Mouse (Mus musculus) MEL (cell line): Measurements from ENCODE around the gene Gls. TPM values are rescaled to one million over a fixed set of nuclear protein-coding genes. Genes with fewer than 3 reads are reported as not detected.

Experiments
- DNase-seq: peaks from one replicate; pipeline ENCODE4 v3.0.0; 2011; ENCODE audit warnings: low read depth, low spot score
- H3K27ac ChIP-seq: 2 replicates; pipeline ENCODE4 v1.5.1; 2012; ENCODE audit warnings: low read depth, mild to moderate bottlenecking, control low read depth, low read length, moderate library complexity; ENCODE audit not compliant: control insufficient read depth
- H3K27me3 ChIP-seq, 2 experiments: fragments of 150-350 bp in 1 of 2; sonication (generic) in 1 of 2; 2 replicates each; pipeline ENCODE4 v1.6.1; 2012; ENCODE audit warnings: low read length in 2 of 2, mild to moderate bottlenecking in 2 of 2, improper control_type of control experiment in 1 of 2, moderate library complexity in 1 of 2; ENCODE audit not compliant: insufficient read depth in 2 of 2, control insufficient read depth in 1 of 2
- H3K36me3 ChIP-seq, 2 experiments: 2 replicates each; pipeline ENCODE4 v1.6.1; 2012 to 2014; ENCODE audit warnings: low read length in 2 of 2, improper control_type of control experiment in 1 of 2, inconsistent platforms in 1 of 2, mild to moderate bottlenecking in 1 of 2; ENCODE audit not compliant: insufficient read depth in 2 of 2, control insufficient read depth in 1 of 2
- H3K4me1 ChIP-seq, 2 experiments: fragments of 150-350 bp in 1 of 2; sonication (generic) in 1 of 2; 2 replicates each; pipeline ENCODE4 v1.6.1; 2012; ENCODE audit warnings: low read length in 2 of 2, improper control_type of control experiment in 1 of 2, mild to moderate bottlenecking in 1 of 2; ENCODE audit not compliant: insufficient read depth in 2 of 2, control insufficient read depth in 1 of 2
- H3K4me3 ChIP-seq, 2 experiments: fragments of 150-350 bp in 1 of 2; sonication (generic) in 1 of 2; 2 replicates each; pipeline ENCODE4 v1.5.1; 2012; ENCODE audit warnings: low read depth in 2 of 2, low read length in 2 of 2, mild to moderate bottlenecking in 2 of 2, moderate library complexity in 2 of 2, control low read depth in 1 of 2, improper control_type of control experiment in 1 of 2; ENCODE audit not compliant: control insufficient read depth in 1 of 2, insufficient read depth in 1 of 2
- H3K79me2 ChIP-seq: 2 replicates; pipeline ENCODE4 v1.6.1; 2012; ENCODE audit warnings: mild to moderate bottlenecking, low read length, moderate library complexity; ENCODE audit not compliant: control insufficient read depth, poor library complexity, insufficient read depth
- H3K9ac ChIP-seq: 2 replicates; pipeline ENCODE4 v1.6.1; 2012; ENCODE audit warnings: low read depth, mild to moderate bottlenecking, control low read depth, low read length, moderate library complexity; ENCODE audit not compliant: control insufficient read depth, poor library complexity, severe bottlenecking
- H3K9me3 ChIP-seq: fragments of 150-350 bp; sonication (generic); replicated peaks from 2 replicates; pipeline ENCODE4 v1.6.1; 2012; ENCODE audit warnings: mild to moderate bottlenecking, low read length, improper control_type of control experiment, moderate library complexity; ENCODE audit not compliant: insufficient read depth
- BHLHE40 ChIP-seq: IDR thresholded peaks from 2 replicates; pipeline ENCODE4 v1.6.1; 2012; ENCODE audit warnings: low read depth, mild to moderate bottlenecking, inconsistent platforms, low read length, improper control_type of control experiment, borderline replicate concordance
- CHD1 ChIP-seq: IDR thresholded peaks from 2 replicates; pipeline ENCODE4 v1.6.1; 2012; ENCODE audit warnings: low read depth, mild to moderate bottlenecking, inconsistent platforms, low read length, improper control_type of control experiment
- CHD2 ChIP-seq: IDR thresholded peaks from 2 replicates; pipeline ENCODE4 v1.6.1; 2011; ENCODE audit warnings: low read length, improper control_type of control experiment
- E2F4 ChIP-seq: IDR thresholded peaks from 2 replicates; pipeline ENCODE4 v1.6.1; 2011; ENCODE audit warnings: low read depth, low read length, improper control_type of control experiment, borderline replicate concordance
- EP300 ChIP-seq, 2 experiments: IDR thresholded peaks; 2 replicates each; pipeline ENCODE4 v1.6.1; 2011; ENCODE audit warnings: improper control_type of control experiment in 2 of 2, low read length in 2 of 2, low read depth in 1 of 2, mild to moderate bottlenecking in 1 of 2
- HCFC1 ChIP-seq: IDR thresholded peaks from 2 replicates; pipeline ENCODE4 v1.6.1; 2012; ENCODE audit warnings: low read depth, mild to moderate bottlenecking, inconsistent platforms, low read length, improper control_type of control experiment, moderate library complexity
- JUND ChIP-seq: IDR thresholded peaks from 2 replicates; pipeline ENCODE4 v1.6.1; 2011; ENCODE audit warnings: low read depth, mild to moderate bottlenecking, improper control_type of control experiment, low read length
- KAT2A ChIP-seq: conservative IDR thresholded peaks from 2 replicates; pipeline ENCODE4 v1.6.1; 2012; ENCODE audit warnings: low read depth, low read length, improper control_type of control experiment, inconsistent platforms
- MAFK ChIP-seq: IDR thresholded peaks from 2 replicates; pipeline ENCODE4 v1.6.1; 2011; ENCODE audit warnings: low read depth, mild to moderate bottlenecking, low read length, improper control_type of control experiment, borderline replicate concordance
- MAX ChIP-seq: IDR thresholded peaks from 2 replicates; pipeline ENCODE4 v1.6.1; 2011; ENCODE audit warnings: low read length, improper control_type of control experiment
- MEF2A ChIP-seq: IDR thresholded peaks from 2 replicates; pipeline ENCODE4 v1.6.1; 2014; ENCODE audit warnings: low read depth, mild to moderate bottlenecking, inconsistent platforms, low read length, improper control_type of control experiment; ENCODE audit not compliant: poor library complexity, insufficient replicate concordance, severe bottlenecking; ENCODE audit errors: extremely low read depth
- POLR2A ChIP-seq, 2 experiments: IDR thresholded peaks; 2 replicates each; pipeline ENCODE4 v1.6.1; 2011 to 2012; ENCODE audit warnings: low read length in 2 of 2, mild to moderate bottlenecking in 2 of 2, control low read depth in 1 of 2, improper control_type of control experiment in 1 of 2, low read depth in 1 of 2, moderate library complexity in 1 of 2; ENCODE audit not compliant: control insufficient read depth in 1 of 2, insufficient read depth in 1 of 2, poor library complexity in 1 of 2
- POLR2AphosphoS5 ChIP-seq: IDR thresholded peaks from 2 replicates; pipeline ENCODE4 v1.6.1; 2012; ENCODE audit warnings: low read depth, borderline replicate concordance, mild to moderate bottlenecking, inconsistent platforms, low read length, moderate library complexity, mixed read lengths
- RAD21 ChIP-seq: IDR thresholded peaks from 2 replicates; pipeline ENCODE4 v1.6.1; 2011; ENCODE audit warnings: mild to moderate bottlenecking, low read depth, low read length, improper control_type of control experiment
- RCOR1 ChIP-seq: IDR thresholded peaks from 2 replicates; pipeline ENCODE4 v1.6.1; 2012; ENCODE audit warnings: low read depth, mild to moderate bottlenecking, inconsistent platforms, low read length, improper control_type of control experiment
- SIN3A ChIP-seq: IDR thresholded peaks from 2 replicates; pipeline ENCODE4 v1.6.1; 2012; ENCODE audit warnings: low read length, improper control_type of control experiment, inconsistent platforms
- SMC3 ChIP-seq: IDR thresholded peaks from 2 replicates; pipeline ENCODE4 v1.6.1; 2011; ENCODE audit warnings: low read depth, low read length, improper control_type of control experiment
- TAL1 ChIP-seq: IDR thresholded peaks from 2 replicates; pipeline ENCODE4 v1.6.1; 2012; ENCODE audit warnings: mild to moderate bottlenecking, inconsistent platforms, low read length, moderate library complexity, mixed read lengths
- TBP ChIP-seq: IDR thresholded peaks from 2 replicates; pipeline ENCODE4 v1.8.0; 2011; ENCODE audit warnings: low read depth, low read length, improper control_type of control experiment
- TCF12 ChIP-seq: IDR thresholded peaks from 2 replicates; pipeline ENCODE4 v1.6.1; 2014; ENCODE audit warnings: low read depth, mild to moderate bottlenecking, inconsistent platforms, low read length, improper control_type of control experiment, moderate library complexity
- UBTF ChIP-seq: IDR thresholded peaks from 2 replicates; pipeline ENCODE4 v1.6.1; 2012; ENCODE audit warnings: low read depth, mild to moderate bottlenecking, inconsistent platforms, low read length, improper control_type of control experiment, moderate library complexity, borderline replicate concordance; ENCODE audit not compliant: insufficient read depth
- USF2 ChIP-seq, 2 experiments: IDR thresholded peaks; 2 replicates each; pipeline ENCODE4 v1.6.1; 2011 to 2012; ENCODE audit warnings: improper control_type of control experiment in 2 of 2, low read length in 2 of 2, borderline replicate concordance in 1 of 2, inconsistent platforms in 1 of 2, low read depth in 1 of 2, mild to moderate bottlenecking in 1 of 2; ENCODE audit not compliant: insufficient read depth in 1 of 2
- ZC3H11A ChIP-seq: IDR thresholded peaks from 2 replicates; pipeline ENCODE4 v1.6.1; 2012; ENCODE audit warnings: low read depth, mild to moderate bottlenecking, inconsistent platforms, low read length, improper control_type of control experiment
- ZMIZ1 ChIP-seq: IDR thresholded peaks from 2 replicates; pipeline ENCODE4 v1.6.1; 2012; ENCODE audit warnings: low read depth, mild to moderate bottlenecking, inconsistent platforms, low read length, improper control_type of control experiment, moderate library complexity
- polyA plus RNA-seq, 2 experiments: library from polyadenylated mRNA; stranded (reverse) in 1 of 2; unstranded in 1 of 2; fragments of >175 nt in 1 of 2; fragments of >200 nt in 1 of 2; gene quantifications; 2 replicates each; pipeline versions ENCODE4 v1.2.1 to v1.2.4; 2012; ENCODE audit warnings: low replicate concordance in 2 of 2, low read depth in 1 of 2; ENCODE audit not compliant: insufficient read length in 2 of 2, insufficient read depth in 1 of 2, missing spikeins in 1 of 2
- total RNA-seq: library from RNA; depleted of rRNA; stranded (reverse); fragments of 300-350 nt; gene quantifications from 2 replicates; pipeline ENCODE4 v1.2.3, GENCODE M21; 2012

Gene Gls
- total and polyA plus RNA-seq, 3 experiments = 57.2 to 121 (median 91.9) TPM

DNA sequence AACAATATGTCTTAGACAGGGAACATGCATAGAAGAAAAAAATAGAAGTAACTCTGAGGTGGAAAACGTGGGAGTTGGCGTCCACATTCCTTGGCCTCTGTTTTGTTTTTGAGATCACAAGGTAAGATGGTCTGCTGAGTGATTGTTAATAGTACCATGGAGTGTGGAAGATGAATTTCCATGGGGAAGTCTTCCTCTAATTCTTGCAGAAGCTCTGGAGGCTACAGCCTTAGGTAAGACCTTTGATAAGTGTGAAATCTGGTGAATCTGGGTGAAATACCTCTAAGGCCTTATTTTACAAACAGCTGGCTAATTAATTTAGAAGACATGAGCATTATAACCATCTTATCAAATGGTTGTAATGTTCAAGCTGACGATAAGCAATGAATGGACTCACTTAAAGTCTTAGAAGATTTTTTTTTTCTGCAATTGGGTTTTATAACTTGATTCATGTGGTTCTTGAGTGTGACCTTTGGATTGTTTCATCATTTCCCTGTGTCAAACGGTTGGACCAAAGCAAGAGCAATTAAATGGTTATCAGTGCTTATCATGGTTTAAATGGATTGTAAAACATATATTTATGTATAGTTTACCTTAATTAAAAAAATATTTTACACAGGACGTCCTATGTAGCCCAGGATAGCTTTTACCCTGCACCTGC lies 39.1 kb upstream of the Gls start:
- no peaks in the 10 kb centered on the region for H3K9me3 ChIP-seq
- H3K4me3 ChIP-seq = no peak overlapping the region
- peaks cover 0 to 3% of the 10 kb centered on the region in 2 experiments; a peak in 2 of 4 replicates for H3K27me3 ChIP-seq
- H3K4me1 ChIP-seq = no peaks in the 10 kb centered on the region
- no peak overlapping the region for H3K27ac ChIP-seq
- DNase-seq = no peak
- H3K79me2 ChIP-seq = no peaks in the 10 kb centered on the region
- no peak overlapping the region for H3K9ac ChIP-seq
- no peak for TF ChIP-seq MAFK
- no peak for TF ChIP-seq E2F4
- no peak for TF ChIP-seq SMC3
- no peak for TF ChIP-seq KAT2A
- no peak for TF ChIP-seq RCOR1
- TF ChIP-seq TCF12 = no peak
- TF ChIP-seq ZMIZ1 = no peak
- no peak for TF ChIP-seq TBP
- TF ChIP-seq CHD2 = no peak
- TF ChIP-seq TAL1 = no peak
- no peak for TF ChIP-seq HCFC1
- no peak for TF ChIP-seq RAD21
- TF ChIP-seq UBTF = no peak
- TF ChIP-seq POLR2AphosphoS5 = no peak
- no peak for TF ChIP-seq SIN3A
- H3K36me3 ChIP-seq = no peaks in the 10 kb centered on the region

DNA sequence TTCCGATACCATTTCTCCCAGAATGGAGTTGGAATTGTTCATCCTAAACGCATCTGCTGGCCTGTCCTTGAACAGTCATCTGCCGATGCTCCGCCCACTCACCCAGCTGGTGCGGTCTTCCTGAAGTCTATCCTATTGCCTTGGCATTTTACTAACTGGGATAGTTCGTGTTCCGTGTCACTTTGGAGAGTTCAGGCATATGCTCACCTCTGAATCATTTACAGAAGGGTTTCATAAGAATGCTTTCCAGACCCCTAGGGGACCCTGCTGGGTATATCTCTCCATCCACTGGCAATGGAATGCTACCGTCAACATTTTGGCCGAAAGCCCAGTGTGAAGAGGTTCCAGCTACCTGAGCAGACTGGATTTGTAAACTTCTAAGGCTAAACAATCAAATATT lies 37.3 kb upstream of the Gls start:
- Histone ChIP-seq H3K4me3 (no peak overlapping the region), H3K27me3 (no peaks in the 10 kb centered on the region; a peak in 1 of 4 replicates), H3K36me3 (no peaks in the 10 kb centered on the region), H3K79me2 (no peaks in the 10 kb centered on the region), H3K27ac (no peak overlapping the region), H3K9me3 (no peaks in the 10 kb centered on the region), H3K9ac (no peak overlapping the region), H3K4me1 (no peaks in the 10 kb centered on the region)
- TF ChIP-seq MEF2A = no peak
- TF ChIP-seq EP300 (IDR thresholded peaks at IDR 0.05; ENCODE audit: low read depth in 1 of 2, low read length in 2 of 2) = no peak
- TF ChIP-seq CHD1 = no peak
- TF ChIP-seq POLR2AphosphoS5 = no peak
- no peak for TF ChIP-seq TAL1
- TF ChIP-seq POLR2A (IDR thresholded peaks at IDR 0.05; ENCODE audit: control insufficient read depth in 1 of 2, insufficient read depth in 1 of 2, low read depth in 1 of 2, low read length in 2 of 2, poor library complexity in 1 of 2) = no peak
- no peak for TF ChIP-seq ZC3H11A
- no peak for TF ChIP-seq MAX
- TF ChIP-seq BHLHE40 = no peak
- no peak for TF ChIP-seq JUND
- TF ChIP-seq KAT2A = no peak
- TF ChIP-seq USF2 (IDR thresholded peaks at IDR 0.05; ENCODE audit: borderline replicate concordance in 1 of 2, insufficient read depth in 1 of 2, low read depth in 1 of 2, low read length in 2 of 2) = no peak
- TF ChIP-seq TBP = no peak
- DNase-seq = no peak
